10 mouse cellular contexts compared by ENCODE assay signal in genomic region chr16:79449732-79450131, GRCm38 (mm10).
DNase-seq lines count a peak whose midpoint lies in the region; ATAC-seq and TF ChIP-seq lines count a peak whose summit lies in the region.
"Had no signal": no experiment of that assay in that cellular context is flagged by ENCODE, and none has a peak within 500 bp of the region (broad histone marks: within the 10 kb centered on the region; RNA-seq: fewer than 3 reads in every experiment).

No protein-coding gene starts in this region.

- no peak for TF ChIP-seq CTCF in forebrain, postnatal 0 days (IDR thresholded peaks at IDR 0.05; ENCODE audit: low read depth)
- no peak for TF ChIP-seq CTCF in gastrocnemius, adult 2 months (IDR thresholded peaks at IDR 0.05)

- H3K4me1 ChIP-seq in neural tube, embryonic 12.5 days, result no peaks in the 10 kb centered on the region
- no peaks in the 10 kb centered on the region for H3K4me1 ChIP-seq in neural tube, embryonic 15.5 days
- H3K4me1 ChIP-seq in forebrain, postnatal 0 days (ENCODE audit: insufficient read depth), result no peaks in the 10 kb centered on the region; the same call in 1 of the 2 replicates
- H3K4me1 ChIP-seq in neural tube, embryonic 14.5 days (ENCODE audit: control insufficient read depth, insufficient read depth, low read length), result no peaks in the 10 kb centered on the region
- no peaks in the 10 kb centered on the region for H3K4me1 ChIP-seq in kidney, embryonic 16.5 days (ENCODE audit: insufficient read depth, low read length)
- H3K4me1 ChIP-seq: heart, embryonic 13.5 days had no signal

- ATAC-seq in neural tube, embryonic 12.5 days (ENCODE audit: low FRiP score, low read depth), result peak; percentile 98
- no peak for ATAC-seq in neural tube, embryonic 15.5 days (ENCODE audit: low FRiP score)
- peak; percentile 56; the same call in 1 of the 2 replicates for ATAC-seq in forebrain, postnatal 0 days
- peak; percentile 92 for ATAC-seq in neural tube, embryonic 14.5 days (ENCODE audit: low read depth)
- ATAC-seq in kidney, embryonic 16.5 days (ENCODE audit: low FRiP score, low TSS enrichment), result no peak
- ATAC-seq: intestine, postnatal 0 days had no signal

- WGBS in neural tube, embryonic 12.5 days, result 5% methylated on average over 1 of the region's 1 CpGs
- 5% methylated on average over 1 of the region's 1 CpGs for WGBS in neural tube, embryonic 15.5 days
- 36% methylated on average over 1 of the region's 1 CpGs for WGBS in forebrain, postnatal 0 days
- 2% methylated on average over 1 of the region's 1 CpGs for WGBS in neural tube, embryonic 14.5 days
- WGBS in kidney, embryonic 16.5 days, result 9% methylated on average over 1 of the region's 1 CpGs

- no peak overlapping the region for H3K27ac ChIP-seq in neural tube, embryonic 12.5 days
- no peak overlapping the region for H3K27ac ChIP-seq in neural tube, embryonic 15.5 days (replicated peaks)
- no peak overlapping the region for H3K27ac ChIP-seq in forebrain, postnatal 0 days (ENCODE audit: low read depth, low read length)
- H3K27ac ChIP-seq in neural tube, embryonic 14.5 days (ENCODE audit: low read depth, low read length), result no peak overlapping the region
- H3K27ac ChIP-seq in gastrocnemius, adult 2 months, result no peak overlapping the region
- H3K27ac ChIP-seq in kidney, embryonic 16.5 days (ENCODE audit: low read length), result no peak overlapping the region
- H3K27ac ChIP-seq: heart, embryonic 13.5 days had no signal

- H3K36me3 ChIP-seq in neural tube, embryonic 12.5 days, result no peaks in the 10 kb centered on the region
- H3K36me3 ChIP-seq in neural tube, embryonic 15.5 days, result no peaks in the 10 kb centered on the region
- H3K36me3 ChIP-seq in forebrain, postnatal 0 days (ENCODE audit: insufficient read depth), result no peaks in the 10 kb centered on the region
- no peaks in the 10 kb centered on the region for H3K36me3 ChIP-seq in neural tube, embryonic 14.5 days (ENCODE audit: control insufficient read depth, insufficient read depth, low read length)
- no peaks in the 10 kb centered on the region for H3K36me3 ChIP-seq in kidney, embryonic 16.5 days (ENCODE audit: insufficient read depth, low read length)
- H3K36me3 ChIP-seq: heart, embryonic 13.5 days had no signal

- H3K4me2 ChIP-seq in neural tube, embryonic 12.5 days (replicated peaks), result no peak overlapping the region
- no peak overlapping the region for H3K4me2 ChIP-seq in neural tube, embryonic 15.5 days
- no peak overlapping the region for H3K4me2 ChIP-seq in forebrain, postnatal 0 days (ENCODE audit: low read depth)
- H3K4me2 ChIP-seq in neural tube, embryonic 14.5 days (ENCODE audit: low read depth, low read length), result no peak overlapping the region
- no peak overlapping the region for H3K4me2 ChIP-seq in kidney, embryonic 16.5 days (replicated peaks; ENCODE audit: low read depth, low read length)
- H3K4me2 ChIP-seq: heart, embryonic 13.5 days had no signal

- no peaks in the 10 kb centered on the region for H3K9me3 ChIP-seq in neural tube, embryonic 12.5 days
- H3K9me3 ChIP-seq in neural tube, embryonic 15.5 days (replicated peaks), result no peaks in the 10 kb centered on the region
- no peaks in the 10 kb centered on the region for H3K9me3 ChIP-seq in forebrain, postnatal 0 days (ENCODE audit: low read length)
- no peaks in the 10 kb centered on the region for H3K9me3 ChIP-seq in neural tube, embryonic 14.5 days (ENCODE audit: control insufficient read depth, low read length)
- no peaks in the 10 kb centered on the region for H3K9me3 ChIP-seq in kidney, embryonic 16.5 days (ENCODE audit: low read length)
- H3K9me3 ChIP-seq: heart, embryonic 13.5 days had no signal

- no peak overlapping the region for H3K9ac ChIP-seq in neural tube, embryonic 12.5 days
- no peak overlapping the region for H3K9ac ChIP-seq in neural tube, embryonic 15.5 days (replicated peaks)
- no peak overlapping the region for H3K9ac ChIP-seq in forebrain, postnatal 0 days
- H3K9ac ChIP-seq in neural tube, embryonic 14.5 days (replicated peaks; ENCODE audit: low read depth, low read length), result no peak overlapping the region
- no peak overlapping the region for H3K9ac ChIP-seq in kidney, embryonic 16.5 days (replicated peaks; ENCODE audit: low read length)
- H3K9ac ChIP-seq: heart, embryonic 13.5 days had no signal

- H3K4me3 ChIP-seq in neural tube, embryonic 12.5 days, result no peak overlapping the region
- H3K4me3 ChIP-seq in neural tube, embryonic 15.5 days (replicated peaks), result no peak overlapping the region
- H3K4me3 ChIP-seq in forebrain, postnatal 0 days (ENCODE audit: low read depth, low read length), result no peak overlapping the region
- no peak overlapping the region for H3K4me3 ChIP-seq in neural tube, embryonic 14.5 days (ENCODE audit: low read depth, low read length)
- no peak overlapping the region for H3K4me3 ChIP-seq in gastrocnemius, adult 2 months
- no peak overlapping the region for H3K4me3 ChIP-seq in kidney, embryonic 16.5 days (ENCODE audit: low read length)
- H3K4me3 ChIP-seq: heart, embryonic 13.5 days had no signal

- intact Hi-C loops in gastrocnemius, adult 2 months (cut with DNase I), result no loop called here

- H3K27me3 ChIP-seq in neural tube, embryonic 12.5 days (replicated peaks), result no peaks in the 10 kb centered on the region
- H3K27me3 ChIP-seq in neural tube, embryonic 15.5 days (replicated peaks), result no peaks in the 10 kb centered on the region
- H3K27me3 ChIP-seq in forebrain, postnatal 0 days (ENCODE audit: insufficient read depth, low read length), result no peaks in the 10 kb centered on the region
- no peaks in the 10 kb centered on the region for H3K27me3 ChIP-seq in neural tube, embryonic 14.5 days (ENCODE audit: control insufficient read depth, insufficient read depth, low read length)
- no peaks in the 10 kb centered on the region for H3K27me3 ChIP-seq in kidney, embryonic 16.5 days (ENCODE audit: insufficient read depth, low read length)
- H3K27me3 ChIP-seq: heart, embryonic 13.5 days had no signal

- DNase-seq in cerebellum, postnatal 10 days, result peak; percentile 87 to 91
- DNase-seq in forebrain, postnatal 0 days, result peak; percentile 35
- no peak for DNase-seq in gastrocnemius, adult 2 months
- DNase-seq: gastrocnemius, postnatal 14 days had no signal

Comparison
In these comparisons a context has a peak if more than half of its experiments do, and no peak if none do; other contexts are left out.
1. ATAC-seq: peak in neural tube, embryonic 12.5 days (single experiment), forebrain, postnatal 0 days (single experiment) and neural tube, embryonic 14.5 days (single experiment); none in neural tube, embryonic 15.5 days (single experiment) and kidney, embryonic 16.5 days (single experiment).